Mouse (Mus musculus) adrenal gland, postnatal 14 days (tissue): Measurements from ENCODE around the gene Rapgef3. TPM values are rescaled to one million over a fixed set of nuclear protein-coding genes. Genes with fewer than 3 reads are reported as not detected.

ENCODE experiments used
- DNase-seq: peaks from one replicate; pipeline ENCODE4 v3.0.0; 2021; ENCODE audit warnings: mixed read lengths
- long read RNA-seq, 2 experiments: library from polyadenylated mRNA; stranded (forward); transcript quantifications; one replicate each; pipeline ENCODE4 v2.0.0; 2021
- total RNA-seq: library from RNA; stranded (reverse); gene quantifications from 2 replicates; pipeline ENCODE4 v1.2.3, GENCODE M21; 2021

Rapgef3 gene
- 22.2 and 24.9 TPM in 2 replicates for total RNA-seq
- long read RNA-seq, experiment 1, full-length matches to known transcripts = 8 of 19 reads
- long read RNA-seq, experiment 1, partial matches to known transcripts = 5 of 19 reads
- long read RNA-seq, experiment 1, other reads (novel, unspliced or antisense) = 6 of 19 reads
- long read RNA-seq, experiment 2, full-length matches to known transcripts = 10 of 26 reads
- long read RNA-seq, experiment 2, partial matches to known transcripts = 6 of 26 reads
- long read RNA-seq, experiment 2, other reads (novel, unspliced or antisense) = 10 of 26 reads

DNA sequence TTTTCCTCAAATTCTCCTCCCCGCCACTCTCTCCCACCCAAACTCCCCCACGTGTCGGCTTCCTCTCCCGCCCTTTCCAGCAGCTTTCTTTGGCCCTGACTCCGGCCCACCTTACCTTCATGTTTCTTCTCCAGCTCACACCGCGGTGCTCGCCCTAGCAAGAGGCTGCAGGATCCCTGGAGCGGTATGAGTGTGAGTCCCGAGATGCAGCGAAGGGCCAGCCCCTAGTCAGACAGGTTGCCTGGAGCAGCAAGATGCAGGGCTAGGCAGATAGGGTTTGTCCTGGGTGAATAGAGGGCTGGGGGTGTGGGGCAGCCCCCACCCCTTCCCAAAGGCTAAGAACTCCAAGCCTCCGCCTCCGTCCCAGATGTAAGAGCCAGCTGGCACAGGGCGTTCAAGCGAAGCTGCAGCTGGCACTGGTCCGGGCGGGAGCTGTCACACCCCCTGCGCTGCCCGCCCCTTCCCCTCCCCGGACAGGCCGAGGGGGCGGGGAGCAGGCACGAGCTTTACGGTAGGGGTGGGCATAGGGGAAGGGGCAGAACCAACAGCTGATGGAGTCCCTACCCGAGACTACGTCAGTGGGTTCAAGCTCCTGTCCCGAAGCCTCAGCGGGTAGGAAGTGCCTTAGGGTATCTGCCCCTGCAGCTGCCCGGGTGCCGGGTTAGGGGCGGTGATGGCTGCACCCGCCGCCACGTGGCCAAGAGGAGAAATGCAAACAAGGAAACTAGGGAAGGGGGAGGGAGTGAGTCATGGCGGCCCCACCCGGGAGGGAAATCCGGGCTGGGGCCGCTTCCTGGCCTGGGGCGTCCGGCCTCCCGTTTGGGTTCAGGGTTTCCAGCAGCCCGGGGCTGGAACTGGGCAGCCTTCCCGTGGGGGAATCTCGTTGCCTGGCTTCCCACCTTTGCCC is at the start of gene Rapgef3:
Gene Rapgef3 (minus strand): TSS at position 693 of the 907 bp plus-strand sequence.
- DNase-seq = peak; percentile 91

DNA sequence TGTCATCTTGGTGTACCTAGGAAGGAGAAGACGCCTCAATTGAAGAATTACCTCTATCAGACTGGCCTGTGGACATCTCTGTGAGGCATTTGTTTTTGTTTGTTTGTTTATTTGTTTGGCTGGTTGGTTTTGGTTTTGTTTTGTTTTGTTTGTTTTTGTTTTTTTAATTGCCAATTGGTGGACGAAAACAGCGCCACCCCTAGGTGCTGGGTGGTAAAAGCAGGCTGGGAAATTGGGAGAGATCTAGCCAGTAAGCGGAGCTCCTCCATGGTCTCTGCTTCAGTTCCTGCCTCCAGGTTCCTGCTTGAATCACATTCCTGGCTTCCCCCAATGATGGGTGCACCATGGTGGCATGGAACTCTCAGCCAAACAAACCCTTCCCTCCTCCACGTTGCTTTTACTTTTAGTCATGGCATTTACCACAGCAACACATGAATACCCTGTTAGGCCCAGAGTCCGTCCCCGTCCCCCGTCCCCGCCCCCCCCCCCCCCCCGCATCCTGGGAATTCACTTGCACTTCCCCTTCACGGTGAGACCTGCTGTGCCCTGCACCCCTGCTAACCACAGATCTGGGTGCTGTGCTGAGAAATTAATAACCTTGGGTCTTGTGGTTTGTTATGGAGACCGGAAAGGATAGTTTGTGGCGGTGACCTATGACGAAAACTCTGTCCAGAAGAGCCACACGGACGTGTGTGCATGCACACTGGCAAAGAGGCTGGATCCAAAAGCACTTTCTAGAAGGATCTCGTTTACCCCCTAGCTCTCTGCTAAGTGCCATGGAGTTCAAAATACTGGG is 48.6 kb upstream of the Rapgef3 start:
- no peak for DNase-seq

DNA sequence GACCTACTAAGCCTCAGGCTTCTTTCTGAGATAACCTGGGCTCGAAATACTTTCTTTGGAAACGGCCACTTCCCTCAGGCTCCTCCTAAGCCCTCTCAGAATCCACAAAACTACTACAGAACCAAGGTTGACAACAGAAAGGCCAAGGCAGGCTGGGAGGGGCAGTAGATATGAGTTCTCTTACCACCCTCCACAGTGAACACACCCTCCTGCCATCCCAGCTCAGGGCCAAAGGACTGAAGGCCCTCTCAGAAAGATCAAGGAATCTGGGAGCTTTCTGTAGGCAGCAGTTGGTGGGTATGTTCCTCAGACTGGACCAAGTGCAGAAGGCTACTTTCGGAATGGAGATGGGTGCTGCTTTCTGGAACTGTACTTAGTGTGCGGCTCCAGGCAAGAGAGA is 47.5 kb upstream of the Rapgef3 start:
- DNase-seq = peak; percentile 73

DNA sequence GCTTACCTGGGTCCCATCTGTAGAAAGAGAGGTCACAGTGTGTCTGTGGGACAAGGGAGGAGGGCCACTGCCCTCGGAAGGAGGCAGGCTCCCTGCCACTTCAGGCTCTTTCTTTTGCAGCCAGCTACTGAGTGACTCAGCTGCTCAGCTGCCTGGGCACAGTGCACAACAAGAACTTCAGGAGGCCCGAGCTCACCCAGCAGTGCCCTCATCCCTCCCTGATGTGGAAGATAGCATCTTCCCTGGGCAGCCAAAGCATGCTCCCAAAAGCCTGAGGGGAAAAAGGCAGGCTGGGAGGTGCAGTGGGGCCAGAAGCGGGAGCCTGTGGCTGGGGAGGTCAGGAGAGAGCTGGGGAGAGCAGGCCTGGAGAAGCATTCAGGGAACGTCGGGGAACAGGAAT is 46.9 kb upstream of the Rapgef3 start:
- peak; percentile 58 for DNase-seq

DNA sequence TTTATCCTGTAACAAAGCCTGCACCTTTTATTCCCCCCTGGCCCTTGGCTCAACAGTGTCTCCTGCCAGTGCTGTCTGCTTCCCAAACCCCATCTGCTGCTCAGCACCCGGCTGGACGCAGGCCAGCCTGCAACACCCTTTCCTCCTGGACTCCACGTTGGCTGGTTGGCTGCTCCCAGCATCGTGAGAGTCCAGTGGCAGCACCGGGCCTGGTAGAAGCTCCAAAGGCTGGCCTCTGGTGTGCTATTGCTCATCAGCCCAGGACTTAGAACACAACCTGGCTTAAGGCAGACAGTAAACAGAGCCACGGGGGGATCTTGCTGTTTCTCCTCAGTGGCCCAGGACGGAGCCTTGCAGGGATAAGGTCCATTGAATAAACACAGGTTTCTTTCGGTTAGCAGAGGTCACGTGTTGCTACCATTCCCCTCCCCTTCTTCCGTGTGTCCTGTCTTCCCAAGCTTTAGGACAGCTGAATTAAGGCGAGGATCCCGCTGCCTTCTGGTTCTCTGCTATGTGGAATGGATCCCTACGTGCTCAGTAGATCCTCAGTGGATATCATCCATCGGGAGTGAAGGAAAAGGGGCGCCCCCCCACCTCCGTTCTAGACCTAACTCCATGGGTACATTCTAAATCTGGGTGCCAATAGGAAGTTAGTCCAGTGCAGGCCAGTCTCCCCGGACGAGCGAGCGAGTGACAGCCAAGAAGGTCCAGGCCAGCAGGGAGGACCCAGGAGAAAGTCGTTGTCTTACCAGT is 45.9 kb upstream of the Rapgef3 start:
- DNase-seq = peak; percentile 67

DNA sequence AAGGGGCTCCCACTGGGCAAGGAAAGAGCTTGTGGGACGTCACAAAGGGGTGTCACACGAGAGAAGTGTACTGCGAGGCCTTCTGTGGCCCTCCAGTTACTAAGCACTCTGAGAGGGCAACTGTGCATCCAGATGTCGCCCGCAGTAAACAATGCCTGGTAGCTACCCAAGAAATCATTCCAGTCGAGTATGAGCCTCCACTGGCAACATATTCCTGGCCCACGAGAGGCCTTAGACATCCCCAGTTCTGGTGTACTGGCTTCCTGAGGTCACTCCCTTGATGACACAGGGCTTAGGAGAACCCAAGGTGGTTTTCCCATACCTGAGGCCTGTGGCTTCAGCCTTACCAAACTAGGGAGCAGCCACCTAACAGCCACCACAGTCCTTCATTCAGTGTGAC is 45.1 kb upstream of the Rapgef3 start:
- no peak for DNase-seq

DNA sequence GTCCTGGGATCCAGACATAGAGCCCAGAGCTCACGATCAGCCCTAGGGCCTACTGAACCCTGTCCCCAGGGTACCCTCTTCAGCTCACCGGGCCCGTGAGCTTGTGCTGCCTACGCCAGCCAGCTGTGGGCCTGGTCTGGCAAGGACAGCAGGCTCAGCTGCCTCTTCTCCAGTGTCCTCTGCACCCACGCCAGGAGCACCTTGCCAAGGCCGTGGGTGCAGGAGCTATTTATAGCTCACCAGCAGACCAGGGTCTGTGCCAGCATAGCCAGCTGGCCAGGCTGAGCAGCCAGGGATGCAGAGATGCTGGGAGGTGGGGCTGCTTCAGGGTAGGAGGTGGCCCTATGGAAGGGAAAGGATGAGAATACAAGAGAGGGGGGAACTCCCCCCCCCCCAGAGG is 44.4 kb upstream of the Rapgef3 start:
- DNase-seq = peak; percentile 91

DNA sequence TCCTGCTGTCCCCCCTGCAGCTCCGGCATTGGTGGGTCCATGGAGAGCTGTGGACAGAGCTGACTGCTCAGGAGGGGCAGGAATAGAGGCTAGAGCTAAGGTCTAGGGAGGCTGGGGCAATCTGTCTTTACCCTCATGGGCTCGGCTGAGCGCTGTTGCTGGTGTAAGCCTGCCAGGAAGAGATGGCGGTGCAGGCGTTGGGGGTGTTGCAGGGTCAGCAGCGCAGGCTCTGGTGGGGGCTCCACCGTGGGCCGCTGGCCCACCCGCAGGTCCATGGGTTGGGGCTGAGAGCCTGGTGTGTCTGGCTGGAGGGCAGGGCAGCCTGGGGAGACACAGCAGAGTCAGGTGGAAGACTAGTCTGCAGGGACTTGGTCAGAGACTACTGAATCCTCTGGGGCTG is 43.5 kb upstream of the Rapgef3 start:
- no peak for DNase-seq

DNA sequence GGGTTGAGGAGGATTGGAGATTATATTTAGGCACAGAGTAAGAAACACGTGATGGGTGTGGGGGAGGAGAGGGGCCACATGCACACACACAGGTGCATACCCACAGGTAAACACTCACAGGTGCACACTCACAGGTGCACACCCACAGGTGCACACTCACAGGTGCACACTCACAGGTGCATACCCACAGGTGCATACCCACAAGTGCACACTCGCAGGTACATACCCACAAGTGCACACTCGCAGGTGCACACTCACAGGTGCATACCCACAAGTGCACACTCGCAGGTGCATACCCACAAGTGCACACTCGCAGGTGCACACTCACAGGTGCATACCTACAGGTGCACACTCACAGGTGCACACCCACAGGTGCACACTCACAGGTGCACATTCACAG is 42.6 kb upstream of the Rapgef3 start:
- DNase-seq = no peak

DNA sequence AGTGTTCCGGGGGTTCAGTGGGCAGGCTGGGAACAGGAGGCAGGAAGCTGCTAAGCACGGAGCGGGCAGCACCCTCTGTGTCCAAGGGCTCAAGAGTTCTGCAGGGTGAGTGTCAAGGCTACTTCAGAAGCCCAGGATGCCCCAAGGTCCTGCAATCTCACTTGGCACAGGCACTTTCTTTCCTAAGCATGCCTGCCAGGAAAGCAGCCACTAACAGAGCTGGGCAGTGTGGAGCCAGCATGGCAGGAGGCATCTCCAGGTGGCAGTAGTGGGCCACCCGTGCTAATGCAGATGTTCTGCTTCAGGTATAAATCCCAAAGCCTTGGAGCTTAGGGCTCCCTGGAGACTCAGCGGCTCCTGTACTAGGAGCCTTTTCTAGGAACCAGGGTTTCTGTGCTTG is 42.2 kb upstream of the Rapgef3 start:
- DNase-seq = peak; percentile 86

DNA sequence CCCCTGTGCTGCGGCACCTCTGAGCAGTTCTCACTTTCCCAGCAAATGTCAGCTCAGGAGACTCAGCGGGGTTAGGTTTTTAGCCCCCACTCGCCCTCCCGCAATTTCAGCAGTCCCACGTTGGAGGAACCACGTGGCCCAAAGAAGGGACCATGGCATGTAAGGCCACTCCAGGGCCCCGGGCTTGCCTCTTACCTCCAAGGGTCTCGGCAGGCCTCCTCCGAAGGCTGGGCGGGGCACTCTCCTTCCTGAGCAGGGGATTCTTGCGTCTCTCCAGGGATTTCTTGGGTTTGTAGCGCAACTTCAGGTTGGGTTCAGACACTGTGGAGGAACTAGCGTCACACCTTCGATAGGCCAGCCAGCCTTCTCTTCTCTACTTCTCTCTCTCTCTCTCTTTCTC is 41.4 kb upstream of the Rapgef3 start:
- no peak for DNase-seq

DNA sequence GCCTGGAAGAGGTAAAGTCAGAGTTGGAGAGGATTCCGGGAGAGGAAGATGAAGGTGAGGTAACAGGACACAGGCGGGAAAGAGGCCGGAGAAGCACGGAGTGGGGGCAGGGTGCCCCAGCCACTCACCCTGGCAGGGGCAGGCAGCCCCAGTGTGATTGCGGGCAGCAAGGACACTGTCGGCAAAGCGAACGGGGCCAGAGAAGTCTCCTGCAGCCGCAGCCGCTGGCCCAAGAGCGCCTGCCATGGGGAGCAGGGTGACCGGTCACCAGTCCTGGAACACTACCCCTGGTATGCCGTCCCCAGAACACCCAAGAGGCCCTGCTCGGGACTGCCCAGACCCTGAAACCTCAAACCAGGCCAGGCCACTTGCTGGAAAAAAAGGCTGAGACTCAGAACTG is 40.8 kb upstream of the Rapgef3 start:
- DNase-seq = no peak

DNA sequence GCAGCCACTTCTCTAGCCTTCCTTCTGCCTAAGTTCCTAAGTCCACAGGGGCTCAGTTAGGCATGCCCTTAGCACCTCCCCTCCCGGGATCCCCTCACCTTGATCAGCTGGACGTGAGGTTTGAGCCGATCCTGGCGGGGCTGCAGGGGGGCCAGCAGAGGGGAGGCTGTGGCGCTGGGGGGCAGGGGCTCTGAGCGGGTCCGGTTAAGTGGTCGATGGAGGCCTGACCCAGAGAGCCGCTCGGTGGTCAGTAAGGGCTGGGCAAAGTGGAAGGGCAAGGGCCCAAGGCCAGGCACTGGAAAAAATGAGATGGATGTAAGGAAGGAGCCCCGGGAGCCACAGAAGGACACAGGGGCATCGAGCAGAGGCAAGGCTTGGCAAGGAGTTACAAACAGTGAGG is 40.1 kb upstream of the Rapgef3 start:
- DNase-seq = no peak

DNA sequence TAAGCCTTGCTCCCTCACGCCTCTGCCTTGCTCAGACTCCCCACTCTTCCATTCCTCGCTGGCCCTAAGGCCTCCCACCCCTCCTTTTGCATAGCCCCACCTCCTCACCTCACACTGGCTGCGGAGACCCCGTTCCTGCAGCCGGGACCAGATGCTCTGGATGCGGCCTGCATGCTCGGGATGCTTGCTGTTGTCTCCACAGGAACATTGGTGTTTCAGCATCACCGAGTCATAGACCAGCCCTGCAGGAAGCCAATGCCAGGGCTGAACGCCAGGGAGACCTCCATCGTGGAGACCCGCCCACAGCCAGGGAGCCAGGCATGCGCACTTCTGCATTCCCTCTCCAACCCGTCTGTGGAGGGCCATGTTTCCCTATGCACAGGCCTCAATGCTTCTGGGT is 34.8 kb upstream of the Rapgef3 start:
- peak; percentile 36 for DNase-seq

DNA sequence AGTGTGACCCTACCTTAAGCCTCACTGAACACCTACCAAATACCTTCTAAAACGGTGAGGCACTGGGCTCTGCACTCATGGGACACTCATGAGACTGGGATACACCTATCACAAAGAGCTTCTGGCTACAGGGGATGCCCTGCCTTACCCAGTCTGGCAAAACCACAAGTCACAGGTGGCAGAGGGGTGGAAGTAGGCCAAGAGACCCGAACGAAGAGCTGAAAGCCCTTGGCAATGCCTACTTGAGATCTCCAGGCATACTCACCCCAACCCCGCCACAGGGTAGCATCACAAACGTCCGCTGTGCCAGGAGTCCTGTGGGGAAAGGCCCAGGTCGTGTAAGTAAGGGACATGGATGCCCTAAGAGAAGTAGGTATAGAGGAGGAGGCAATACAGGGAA is 34.0 kb upstream of the Rapgef3 start:
- peak; percentile 2 for DNase-seq

DNA sequence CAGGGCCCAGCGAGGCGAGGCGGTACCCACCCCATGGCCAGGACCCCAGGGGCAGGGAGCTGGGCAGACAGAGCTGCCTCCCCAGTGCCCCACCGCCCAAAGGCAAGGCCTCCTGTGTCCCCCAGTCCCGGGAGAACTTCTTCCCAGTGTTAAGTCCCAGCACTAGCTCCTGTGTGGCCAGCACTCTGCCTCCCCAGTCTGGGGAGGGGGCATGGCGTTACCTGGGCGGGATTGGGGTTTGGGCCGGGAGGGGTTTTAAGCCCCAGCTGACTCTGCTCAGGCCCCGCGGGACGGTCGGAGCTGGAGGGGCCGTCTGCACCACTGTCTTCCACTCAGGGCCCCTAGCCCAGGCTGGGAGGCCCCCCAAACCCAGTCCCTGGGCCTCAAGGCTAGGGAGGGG is 33.1 kb upstream of the Rapgef3 start:
- DNase-seq = no peak

DNA sequence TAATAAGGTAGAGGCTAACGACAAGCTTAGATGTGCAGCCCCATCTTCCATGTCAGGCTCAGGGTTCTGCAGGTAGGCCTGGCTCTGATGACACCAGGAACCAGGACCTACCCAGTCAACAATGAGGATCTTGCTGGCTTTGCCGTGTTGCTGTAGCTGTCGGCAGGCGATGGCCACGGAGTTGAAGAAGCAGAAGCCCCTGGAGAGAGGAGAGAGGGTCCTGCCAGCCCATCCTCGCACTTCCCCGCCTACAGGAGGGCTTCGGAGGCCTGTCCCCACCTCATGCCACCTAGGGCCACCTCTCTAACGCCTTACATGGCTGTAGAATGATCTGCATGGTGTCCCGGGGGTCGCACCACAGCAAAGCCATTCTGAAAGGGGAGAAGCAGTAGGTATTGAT is 31.7 kb upstream of the Rapgef3 start:
- no peak for DNase-seq

DNA sequence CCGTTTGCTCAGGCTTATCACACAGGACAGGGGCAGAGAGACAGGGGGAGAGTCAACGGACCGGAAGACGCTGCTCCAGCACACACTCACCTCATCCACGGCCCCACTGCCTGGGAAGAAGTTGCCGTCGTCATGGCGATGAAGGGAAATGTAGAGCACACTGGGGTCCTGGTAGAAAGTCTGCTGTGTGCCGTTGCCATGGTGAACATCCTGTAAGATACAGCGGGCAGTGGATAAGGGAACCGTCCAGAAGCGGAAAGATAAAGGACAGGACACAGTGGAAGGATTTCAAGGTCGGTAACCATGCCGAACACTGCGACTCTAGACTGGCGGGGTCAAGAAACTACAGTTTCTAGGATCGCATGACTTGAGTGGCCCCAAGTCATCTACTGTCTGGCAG is 30.4 kb upstream of the Rapgef3 start:
- no peak for DNase-seq

DNA sequence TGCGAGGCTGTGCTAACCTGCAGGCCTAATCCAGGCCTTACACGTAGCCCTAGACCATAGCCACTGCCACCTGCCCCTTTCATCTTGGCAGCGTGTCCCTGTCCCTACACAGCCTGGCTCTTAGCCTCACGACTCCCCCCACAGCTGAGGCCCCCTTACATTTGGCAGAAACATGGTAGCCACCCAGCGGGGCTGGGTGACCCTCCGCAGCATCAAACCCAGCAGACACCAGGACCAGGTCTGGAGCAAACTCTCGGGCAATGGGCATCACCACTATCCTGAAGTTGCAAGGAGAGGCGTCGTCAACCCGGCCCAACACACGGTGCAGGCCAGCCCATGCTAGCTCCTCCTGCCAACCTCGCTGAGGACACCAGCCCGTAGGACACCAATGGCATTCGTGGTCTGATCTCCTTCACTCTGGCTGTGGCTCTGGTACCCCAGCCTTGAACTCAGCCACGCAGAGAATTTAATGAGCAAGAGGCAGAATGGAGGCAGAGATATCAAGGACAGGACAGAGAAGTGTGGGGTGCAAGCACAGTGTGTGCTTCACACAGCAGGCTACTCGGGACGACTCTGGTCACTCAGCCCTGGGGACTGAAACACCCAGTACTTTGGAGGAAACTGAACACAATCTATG is 29.0 kb upstream of the Rapgef3 start:
- no peak for DNase-seq

DNA sequence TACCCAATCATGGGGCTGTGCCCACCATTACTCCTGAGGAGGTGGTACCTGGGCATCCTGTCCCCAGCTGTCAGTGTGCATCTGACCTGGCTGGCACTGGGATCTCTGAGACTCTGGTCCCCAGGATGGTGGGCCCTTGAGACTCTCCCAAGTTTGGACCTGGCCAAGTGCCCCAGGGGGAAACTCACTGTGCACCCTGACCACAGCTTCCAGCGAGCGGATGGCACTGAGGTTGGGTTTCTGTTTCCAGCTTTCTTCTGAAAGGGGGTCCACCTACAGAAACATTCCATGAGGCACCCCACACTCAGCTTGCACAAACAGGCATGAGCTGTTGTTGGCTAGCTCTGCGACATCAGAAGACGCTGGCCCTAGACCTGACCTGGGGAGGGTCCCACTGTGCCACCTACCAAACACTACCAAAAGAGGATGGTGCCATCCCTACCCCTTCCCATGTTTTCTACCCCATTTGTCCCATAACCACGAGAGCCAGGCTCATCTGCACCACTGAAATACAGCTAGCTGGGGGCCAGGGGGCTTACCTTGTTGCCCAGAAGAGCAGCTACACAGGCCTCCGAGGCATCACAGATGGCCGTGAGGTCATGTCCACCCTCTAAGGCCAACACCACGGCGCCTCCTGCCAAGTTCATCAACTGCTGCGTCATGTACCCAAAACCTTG is 27.9 kb upstream of the Rapgef3 start:
- peak; percentile 4 for DNase-seq

DNA sequence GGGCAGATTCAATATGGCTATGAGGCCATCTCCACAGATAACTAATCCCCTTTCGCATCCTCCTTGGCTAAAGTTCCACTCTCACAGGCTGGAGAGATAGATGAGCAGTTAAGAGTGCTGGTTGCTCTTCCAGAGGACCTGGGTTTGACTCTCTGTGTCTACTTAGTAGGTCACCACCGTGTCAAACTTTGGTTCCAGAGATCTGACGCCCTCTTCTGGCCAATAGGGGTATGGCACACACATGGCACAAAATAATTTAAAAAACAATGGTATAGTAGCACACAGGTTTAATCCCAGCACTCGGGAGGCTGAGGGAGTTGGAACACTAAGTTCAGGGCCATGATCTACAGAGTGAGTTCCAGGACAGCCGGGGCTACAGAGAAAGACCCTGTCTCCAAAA is 26.5 kb upstream of the Rapgef3 start:
- peak; percentile 28 for DNase-seq
